Mouse (Mus musculus): ENCODE results near the gene Cutc. TPM values are rescaled to one million over a fixed set of nuclear protein-coding genes. Genes with fewer than 3 reads are reported as not detected.

Cutc gene
- polyA plus RNA-seq, 1 experiment from 2014 or later: 13.9 TPM

DNA sequence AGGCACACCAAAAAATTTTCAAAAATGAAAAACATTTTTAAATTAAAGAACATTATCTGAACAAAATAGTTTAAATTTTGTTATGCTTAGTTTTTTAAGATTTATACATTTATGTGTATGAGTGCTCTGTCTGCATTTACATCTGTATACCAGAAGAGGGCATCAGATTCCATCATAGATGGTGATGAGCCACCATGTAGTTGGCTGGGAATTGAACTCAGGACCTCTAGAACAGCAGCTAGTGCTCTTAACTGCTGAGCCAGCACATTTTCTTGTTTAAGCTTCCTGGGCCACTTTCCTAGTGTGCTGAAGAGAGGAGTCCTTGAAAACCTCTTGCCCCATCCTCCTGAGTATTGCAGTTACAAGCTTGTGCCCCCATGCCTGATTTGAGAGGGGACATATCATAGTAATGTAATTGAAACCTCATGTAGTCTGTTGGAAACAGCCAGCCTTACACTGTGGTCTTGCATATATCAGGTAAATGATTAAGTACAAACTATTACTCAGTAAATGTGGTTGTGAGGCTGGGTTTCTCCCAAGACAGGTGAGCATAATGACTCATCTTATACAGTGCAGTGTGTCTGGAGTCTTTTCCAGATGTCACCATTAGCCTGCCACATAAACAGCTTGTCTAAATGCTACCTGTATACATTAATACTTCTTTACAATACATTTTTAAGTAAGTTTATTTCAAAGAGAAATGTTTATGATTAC lies 8.9 kb downstream of the Cutc start:
- H3K9me3 ChIP-seq: no peaks in the 10 kb centered on the region
- no peaks in the 10 kb centered on the region for H3K4me1 ChIP-seq (replicated peaks)
- no peaks in the 10 kb centered on the region for H3K36me3 ChIP-seq
- H3K27ac ChIP-seq: no peak overlapping the region
- DNase-seq (ENCODE audit: low spot score): no peak
- no peak overlapping the region for H3K4me3 ChIP-seq
- no peaks in the 10 kb centered on the region for H3K27me3 ChIP-seq (ENCODE audit: insufficient read depth, poor library complexity, severe bottlenecking)

DNA sequence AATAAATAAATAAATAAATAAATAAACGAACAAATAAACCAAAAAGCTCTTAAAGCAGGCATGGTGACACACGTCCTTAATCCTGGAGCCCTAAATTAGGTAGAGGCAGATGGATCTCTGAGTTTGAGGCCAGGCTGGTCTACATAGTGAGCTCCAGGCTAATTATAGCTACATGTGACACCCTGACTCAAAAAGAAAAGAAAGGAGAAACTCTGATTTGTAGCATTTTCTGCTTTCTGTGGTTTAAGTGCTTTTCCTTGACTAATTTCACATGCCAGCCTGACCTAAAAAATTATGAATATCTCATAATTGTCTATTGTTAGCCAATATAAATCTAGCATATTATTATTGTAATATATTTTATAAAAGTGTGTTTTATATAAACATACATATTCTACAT lies 9.6 kb downstream of the Cutc start:
- no peak for DNase-seq (ENCODE audit: low spot score)
- Histone ChIP-seq H3K27me3 (ENCODE audit: insufficient read depth, poor library complexity, severe bottlenecking) (no peaks in the 10 kb centered on the region), H3K27ac (no peak overlapping the region), H3K4me3 (no peak overlapping the region), H3K9me3 (no peaks in the 10 kb centered on the region), H3K36me3 (no peaks in the 10 kb centered on the region), H3K4me1 (replicated peaks) (no peaks in the 10 kb centered on the region)
- whole genome bisulfite sequencing: 79% methylated on average over 2 of the region's 2 CpGs

DNA sequence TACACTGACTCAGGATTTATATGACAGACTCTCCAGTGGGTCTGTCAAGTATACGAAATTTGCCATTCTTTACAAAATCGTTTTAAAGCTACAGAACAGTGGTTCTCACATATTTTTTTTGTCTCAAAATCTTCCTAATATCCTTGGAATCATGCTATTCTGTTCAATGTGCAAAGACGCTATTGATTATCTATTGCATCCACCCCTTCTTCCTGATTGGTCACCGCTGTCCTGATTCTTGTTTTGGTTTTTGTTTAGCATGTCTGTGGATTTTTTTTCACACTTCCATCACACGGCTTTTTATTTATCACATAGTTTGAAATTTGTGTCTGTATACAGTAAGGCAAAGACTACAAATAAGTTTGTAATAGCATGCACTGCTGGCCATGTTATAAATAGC lies 13.7 kb downstream of the Cutc start:
- no peak for DNase-seq (ENCODE audit: low spot score)
- Histone ChIP-seq H3K4me3 (no peak overlapping the region), H3K27me3 (ENCODE audit: insufficient read depth, poor library complexity, severe bottlenecking) (no peaks in the 10 kb centered on the region), H3K27ac (no peak overlapping the region), H3K36me3 (no peaks in the 10 kb centered on the region), H3K4me1 (replicated peaks) (no peaks in the 10 kb centered on the region; the same call in 1 of the 2 replicates), H3K9me3 (no peaks in the 10 kb centered on the region)
- WGBS: 91% methylated on average over 5 of the region's 5 CpGs

DNA sequence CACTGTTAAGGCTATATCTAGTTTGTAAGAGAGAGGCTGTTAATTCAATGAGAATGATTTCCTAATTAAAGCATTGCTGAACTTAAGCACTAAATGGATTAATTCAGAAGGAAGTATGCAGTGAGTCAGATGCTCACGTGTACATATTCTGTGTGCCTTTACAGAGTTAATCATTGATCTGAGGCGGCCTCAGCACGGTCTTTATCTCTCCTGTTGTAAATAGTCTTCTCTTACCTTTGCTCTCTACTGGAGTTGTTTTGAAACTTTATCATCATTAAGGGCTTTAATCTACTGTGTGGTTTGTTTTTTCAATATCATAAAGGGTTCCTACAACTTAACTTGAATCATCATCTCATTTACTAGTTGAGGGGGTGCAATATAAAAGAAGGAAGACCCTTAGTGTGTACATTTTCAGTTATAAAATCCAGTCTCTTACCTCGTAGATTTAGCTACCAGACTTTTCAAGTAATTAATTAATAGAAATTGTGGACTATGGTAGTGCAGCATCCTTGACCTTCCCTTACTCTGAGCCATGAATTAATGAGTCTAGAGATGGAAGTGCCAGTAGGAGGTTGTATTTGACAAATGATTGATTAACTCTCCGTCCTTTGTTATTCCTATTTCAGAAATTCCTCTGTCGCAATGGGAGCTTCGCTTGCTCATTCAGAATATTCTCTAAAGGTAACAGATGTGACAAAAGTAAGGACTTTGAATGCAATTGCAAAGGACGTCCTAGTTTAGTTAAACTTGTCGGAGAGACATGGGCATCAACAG lies 14.9 kb downstream of the Cutc start:
- no peak overlapping the region for H3K4me3 ChIP-seq
- H3K9me3 ChIP-seq: no peaks in the 10 kb centered on the region
- no peaks in the 10 kb centered on the region for H3K27me3 ChIP-seq (ENCODE audit: insufficient read depth, poor library complexity, severe bottlenecking)
- no peaks in the 10 kb centered on the region for H3K36me3 ChIP-seq
- 71% methylated on average over 9 of the region's 9 CpGs for WGBS
- no peak for DNase-seq (ENCODE audit: low spot score)
- H3K4me1 ChIP-seq (replicated peaks): peaks cover 3% of the 10 kb centered on the region; the same call in 1 of the 2 replicates
- H3K27ac ChIP-seq: no peak overlapping the region

- Histone ChIP-seq H3K27ac (no peak overlapping the region), H3K4me1 (replicated peaks) (peaks cover 3% of the 10 kb centered on the region; the same call in 1 of the 2 replicates), H3K27me3 (ENCODE audit: insufficient read depth, poor library complexity, severe bottlenecking) (no peaks in the 10 kb centered on the region), H3K36me3 (no peaks in the 10 kb centered on the region), H3K9me3 (no peaks in the 10 kb centered on the region), H3K4me3 (no peak overlapping the region)
- WGBS: 88% methylated on average over 5 of the region's 5 CpGs
- DNase-seq (ENCODE audit: low spot score): no peak
These were observed 16.7 kb downstream of the Cutc start for GRCm38 (mm10) chr19:43769366-43769960.

DNA sequence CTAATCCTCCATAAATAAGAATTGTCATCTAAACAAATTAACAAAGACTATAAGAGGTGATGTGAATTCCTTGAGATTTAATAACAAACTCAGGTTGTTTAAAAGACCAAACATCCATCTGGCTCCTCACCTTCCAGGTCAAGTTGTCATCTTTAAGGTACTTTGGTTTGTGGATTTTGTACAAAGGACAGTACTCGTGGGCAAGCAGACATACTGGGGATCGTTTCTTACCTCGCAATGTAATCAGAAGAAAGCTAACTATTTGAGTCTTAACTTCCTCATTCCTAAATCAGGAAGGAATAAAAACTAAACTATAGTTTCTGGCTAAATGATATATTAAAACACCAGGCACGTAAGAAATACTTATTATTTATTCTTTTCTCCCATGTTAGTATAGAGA lies 17.8 kb downstream of the Cutc start:
- no peak overlapping the region for H3K4me3 ChIP-seq
- DNase-seq (ENCODE audit: low spot score): no peak
- H3K4me1 ChIP-seq (replicated peaks): peaks cover 3% of the 10 kb centered on the region; the same call in 1 of the 2 replicates
- no peak overlapping the region for H3K27ac ChIP-seq
- 90% methylated on average over 4 of the region's 4 CpGs for WGBS
- no peaks in the 10 kb centered on the region for H3K9me3 ChIP-seq
- no peaks in the 10 kb centered on the region for H3K27me3 ChIP-seq (ENCODE audit: insufficient read depth, poor library complexity, severe bottlenecking)
- H3K36me3 ChIP-seq: no peaks in the 10 kb centered on the region

DNA sequence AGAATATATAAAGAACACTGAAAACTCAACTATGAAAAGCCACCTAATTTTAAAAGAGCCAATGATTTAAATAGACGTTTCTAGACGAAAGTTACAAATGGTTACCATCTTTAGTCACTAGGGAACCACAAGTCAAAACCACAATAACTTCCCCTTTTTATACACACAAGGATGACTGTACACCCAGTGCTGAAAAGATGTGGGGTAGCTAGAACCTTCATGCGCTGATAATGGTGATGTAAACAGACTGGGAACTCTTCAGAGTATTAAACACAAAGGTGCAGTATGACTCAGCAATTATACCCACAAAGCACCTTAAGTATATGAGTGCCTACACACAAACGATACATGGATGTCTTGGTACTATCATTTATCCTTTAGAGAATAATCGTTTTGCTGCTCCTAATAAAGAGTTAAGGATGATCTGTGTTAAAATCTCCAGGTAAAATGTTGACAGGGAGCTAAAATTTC lies 18.7 kb downstream of the Cutc start:
- Histone ChIP-seq H3K27ac (no peak overlapping the region), H3K36me3 (no peaks in the 10 kb centered on the region), H3K27me3 (ENCODE audit: insufficient read depth, poor library complexity, severe bottlenecking) (no peaks in the 10 kb centered on the region), H3K4me3 (no peak overlapping the region), H3K4me1 (replicated peaks) (peaks cover 3% of the 10 kb centered on the region; the same call in 1 of the 2 replicates), H3K9me3 (no peaks in the 10 kb centered on the region)
- DNase-seq (ENCODE audit: low spot score): no peak
- WGBS: 89% methylated on average over 5 of the region's 5 CpGs

- no peaks in the 10 kb centered on the region for H3K27me3 ChIP-seq (ENCODE audit: insufficient read depth, poor library complexity, severe bottlenecking)
- H3K4me1 ChIP-seq (replicated peaks): peaks cover 3% of the 10 kb centered on the region; the same call in 1 of the 2 replicates
- DNase-seq (ENCODE audit: low spot score): no peak
- H3K27ac ChIP-seq: no peak overlapping the region
- no peak overlapping the region for H3K4me3 ChIP-seq
- H3K9me3 ChIP-seq: no peaks in the 10 kb centered on the region
- 54% methylated on average over 6 of the region's 6 CpGs for WGBS
- no peaks in the 10 kb centered on the region for H3K36me3 ChIP-seq
These were observed 19.5 kb downstream of the Cutc start for GRCm38 (mm10) chr19:43772311-43772710.

GRCm38 (mm10) chr19:43775433-43775832 lies 22.6 kb downstream of the Cutc start:
- WGBS: 77% methylated on average over 10 of the region's 10 CpGs
- no peak for DNase-seq (ENCODE audit: low spot score)
- Histone ChIP-seq H3K27ac (no peak overlapping the region), H3K4me1 (replicated peaks) (peaks cover 3% of the 10 kb centered on the region; the same call in 1 of the 2 replicates), H3K9me3 (no peaks in the 10 kb centered on the region), H3K4me3 (no peak overlapping the region), H3K27me3 (ENCODE audit: insufficient read depth, poor library complexity, severe bottlenecking) (no peaks in the 10 kb centered on the region), H3K36me3 (no peaks in the 10 kb centered on the region)

DNA sequence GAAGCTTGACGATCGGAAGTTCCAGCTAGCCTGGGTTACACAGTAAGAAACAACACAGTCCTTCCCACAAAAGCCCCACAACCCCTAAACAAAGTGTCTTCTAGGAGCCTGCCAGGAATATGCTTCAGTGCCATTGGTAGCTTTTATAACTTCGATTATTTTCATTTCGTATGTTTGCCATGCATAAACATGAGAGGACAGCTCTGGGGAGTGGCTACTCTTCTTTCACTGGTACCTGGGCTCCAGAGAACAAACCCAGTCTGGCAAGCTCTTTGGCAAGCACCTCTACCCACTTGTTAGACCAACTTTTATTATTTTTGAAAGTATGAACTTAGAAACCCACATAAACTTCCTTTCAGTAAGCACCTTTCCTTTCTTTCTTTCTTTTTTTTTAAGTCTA lies 23.8 kb downstream of the Cutc start:
- Histone ChIP-seq H3K27me3 (ENCODE audit: insufficient read depth, poor library complexity, severe bottlenecking) (no peaks in the 10 kb centered on the region), H3K4me1 (replicated peaks) (peaks cover 3% of the 10 kb centered on the region; the same call in 1 of the 2 replicates), H3K27ac (no peak overlapping the region), H3K9me3 (no peaks in the 10 kb centered on the region), H3K36me3 (no peaks in the 10 kb centered on the region), H3K4me3 (no peak overlapping the region)
- 83% methylated on average over 4 of the region's 4 CpGs for WGBS
- DNase-seq (ENCODE audit: low spot score): no peak

DNA sequence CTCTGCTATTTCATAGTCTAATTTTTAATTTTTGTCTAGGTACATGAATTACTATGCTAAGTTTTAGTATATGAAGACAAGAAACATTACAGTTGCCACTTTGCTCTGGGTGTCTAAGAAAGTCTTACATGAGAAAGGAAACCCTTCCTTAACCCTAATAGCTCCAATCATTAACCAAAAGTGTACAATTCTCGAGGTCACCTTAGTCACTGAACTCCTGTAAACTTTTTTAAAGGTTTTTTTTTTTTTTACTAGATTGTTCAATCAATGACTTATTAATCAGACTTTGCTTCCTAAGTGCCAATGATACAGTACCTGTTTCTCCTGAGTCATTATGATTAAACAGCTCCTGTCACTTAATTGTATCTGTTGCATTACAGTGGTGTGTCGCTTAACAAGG lies 24.5 kb downstream of the Cutc start:
- no peak for DNase-seq (ENCODE audit: low spot score)
- Histone ChIP-seq H3K27ac (no peak overlapping the region), H3K27me3 (ENCODE audit: insufficient read depth, poor library complexity, severe bottlenecking) (no peaks in the 10 kb centered on the region), H3K4me1 (replicated peaks) (peaks cover 1% of the 10 kb centered on the region; the same call in 1 of the 2 replicates), H3K9me3 (no peaks in the 10 kb centered on the region), H3K36me3 (no peaks in the 10 kb centered on the region), H3K4me3 (no peak overlapping the region)
- 75% methylated on average over 2 of the region's 2 CpGs for WGBS

GRCm38 (mm10) chr19:43780391-43780790 lies 27.6 kb downstream of the Cutc start:
- Histone ChIP-seq H3K27ac (no peak overlapping the region), H3K9me3 (no peaks in the 10 kb centered on the region), H3K27me3 (ENCODE audit: insufficient read depth, poor library complexity, severe bottlenecking) (no peaks in the 10 kb centered on the region), H3K4me1 (replicated peaks) (no peaks in the 10 kb centered on the region), H3K36me3 (no peaks in the 10 kb centered on the region), H3K4me3 (no peak overlapping the region)
- no peak for DNase-seq (ENCODE audit: low spot score)
- 89% methylated on average over 5 of the region's 5 CpGs for WGBS

DNA sequence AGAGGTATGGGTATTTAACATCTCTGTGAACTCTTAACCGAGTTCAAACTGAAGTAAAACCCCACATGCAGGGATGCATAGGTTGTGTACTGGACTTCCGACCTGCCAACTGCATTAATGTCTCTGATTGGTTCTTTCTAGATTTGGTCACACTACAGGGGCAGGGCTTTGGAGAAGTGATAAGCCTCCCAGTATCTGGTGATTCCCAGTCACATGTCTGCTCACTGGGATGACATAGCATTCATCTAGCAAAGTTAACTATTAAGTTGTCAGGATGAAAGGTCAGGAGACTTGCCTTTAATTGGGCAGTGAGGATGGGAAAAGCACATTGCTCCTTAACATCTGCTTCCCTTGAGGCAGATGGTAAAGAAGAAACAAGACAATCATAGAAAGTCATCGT lies 29.2 kb downstream of the Cutc start, which contains the start of gene Abcc2:
TSS of gene Abcc2 (plus strand) at position 213 of the 400 bp plus-strand sequence.
- Histone ChIP-seq H3K27me3 (ENCODE audit: insufficient read depth, poor library complexity, severe bottlenecking) (no peaks in the 10 kb centered on the region), H3K4me1 (replicated peaks) (no peaks in the 10 kb centered on the region), H3K27ac (no peak within 1 kb of the TSS), H3K9me3 (no peaks in the 10 kb centered on the region), H3K36me3 (no peaks in the 10 kb centered on the region), H3K4me3 (no peak within 1 kb of the TSS)
- 84% methylated on average over 3 of the region's 3 CpGs for WGBS
- no peak for DNase-seq (ENCODE audit: low spot score)
